Mouse (Mus musculus) retina, embryonic 14.5 days (tissue): ENCODE measurements around the gene Als2.

Experiments used
- DNase-seq: peaks from one replicate; pipeline ENCODE4 v3.0.0-alpha.2; 2015; ENCODE audit warnings: low spot score

The Als2 gene

GRCm38 (mm10) chr1:59212076-59212779, 24.8 kb downstream of the Als2 start:
- DNase-seq = no peak

- DNase-seq = no peak
Measured at GRCm38 (mm10) chr1:59211651-59212050, 25.4 kb downstream of the Als2 start.

GRCm38 (mm10) chr1:59208331-59208730, 28.7 kb downstream of the Als2 start:
- DNase-seq = no peak

GRCm38 (mm10) chr1:59204489-59204888, 32.5 kb downstream of the Als2 start:
- no peak for DNase-seq

- no peak for DNase-seq
Measured at GRCm38 (mm10) chr1:59202367-59202766, 34.7 kb downstream of the Als2 start.

GRCm38 (mm10) chr1:59201561-59201960, 35.5 kb downstream of the Als2 start:
- DNase-seq = no peak

GRCm38 (mm10) chr1:59200960-59201359, 36.1 kb downstream of the Als2 start:
- DNase-seq = no peak

GRCm38 (mm10) chr1:59194979-59195378, 42.1 kb downstream of the Als2 start:
- DNase-seq = no peak

GRCm38 (mm10) chr1:59187786-59188185, 49.2 kb downstream of the Als2 start:
- no peak for DNase-seq

- DNase-seq = no peak
Measured at GRCm38 (mm10) chr1:59186317-59186716, 50.7 kb downstream of the Als2 start.

- DNase-seq = no peak
Measured at GRCm38 (mm10) chr1:59185410-59185809, 51.6 kb downstream of the Als2 start.

GRCm38 (mm10) chr1:59183045-59183444, 54.0 kb downstream of the Als2 start:
- no peak for DNase-seq

- no peak for DNase-seq
Measured at GRCm38 (mm10) chr1:59182373-59182772, 54.7 kb downstream of the Als2 start.

- no peak for DNase-seq
Measured at GRCm38 (mm10) chr1:59180003-59180402, 57.0 kb downstream of the Als2 start.

GRCm38 (mm10) chr1:59178401-59178800, 58.6 kb downstream of the Als2 start:
- DNase-seq = no peak

GRCm38 (mm10) chr1:59174514-59175373, 62.3 kb downstream of the Als2 start:
- no peak for DNase-seq

- no peak for DNase-seq
Measured at GRCm38 (mm10) chr1:59173023-59173422, 64.0 kb downstream of the Als2 start.

GRCm38 (mm10) chr1:59171875-59172274, 65.2 kb downstream of the Als2 start:
- no peak for DNase-seq

- no peak for DNase-seq
Measured at GRCm38 (mm10) chr1:59170290-59170689, 66.7 kb downstream of the Als2 start.

- no peak for DNase-seq
Measured at GRCm38 (mm10) chr1:59169586-59169985, 67.4 kb downstream of the Als2 start.

GRCm38 (mm10) chr1:59168556-59168955, 68.5 kb downstream of the Als2 start:
- no peak for DNase-seq

- no peak for DNase-seq
Measured at GRCm38 (mm10) chr1:59167654-59168425, 69.2 kb downstream of the Als2 start.
